Mouse (Mus musculus) fat pad, adult 2 months (tissue): ENCODE data around the gene Tshz3.

Experiments used
- DNase-seq: peaks from one replicate; pipeline ENCODE4 v3.0.0-alpha.2; 2011; ENCODE audit warnings: low read depth, low spot score; ENCODE audit errors: extremely low read depth

Gene Tshz3

DNA sequence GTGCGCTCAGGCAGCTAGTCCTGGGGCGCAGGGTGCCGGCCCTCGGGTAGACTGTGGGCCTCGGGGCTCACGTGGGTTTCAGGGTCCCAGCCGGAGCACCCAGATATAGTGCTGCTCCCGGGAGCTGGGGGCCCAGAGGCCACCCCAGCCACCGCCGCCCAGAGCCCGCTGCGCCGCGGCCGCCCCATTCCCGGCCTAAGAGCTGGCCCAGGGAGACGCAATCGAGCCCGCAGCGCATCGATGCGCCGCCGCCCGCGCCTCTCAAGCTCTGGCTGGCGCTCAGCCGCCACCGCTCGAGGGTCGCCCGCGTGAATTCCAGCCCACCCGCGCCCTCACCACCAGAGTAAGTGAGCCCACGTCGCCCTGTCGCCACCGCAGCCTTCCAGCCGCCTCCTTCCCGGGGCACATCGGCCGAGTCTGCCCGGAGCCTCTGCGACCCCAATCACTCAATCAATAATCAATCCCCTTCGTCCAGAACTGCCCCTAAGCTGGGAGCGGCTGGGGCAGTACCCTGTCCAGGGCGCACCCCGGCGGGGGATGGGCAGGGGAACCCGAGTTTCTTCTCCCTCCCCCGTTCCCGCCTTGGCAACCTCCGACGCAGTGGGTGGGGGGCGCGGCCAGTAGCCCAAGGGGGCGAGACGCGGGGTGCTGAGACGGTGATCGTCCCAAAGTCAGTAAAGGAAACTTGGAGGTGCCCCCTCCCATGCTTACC lies 1.4 kb upstream of the Tshz3 start:
- no peak for DNase-seq

DNA sequence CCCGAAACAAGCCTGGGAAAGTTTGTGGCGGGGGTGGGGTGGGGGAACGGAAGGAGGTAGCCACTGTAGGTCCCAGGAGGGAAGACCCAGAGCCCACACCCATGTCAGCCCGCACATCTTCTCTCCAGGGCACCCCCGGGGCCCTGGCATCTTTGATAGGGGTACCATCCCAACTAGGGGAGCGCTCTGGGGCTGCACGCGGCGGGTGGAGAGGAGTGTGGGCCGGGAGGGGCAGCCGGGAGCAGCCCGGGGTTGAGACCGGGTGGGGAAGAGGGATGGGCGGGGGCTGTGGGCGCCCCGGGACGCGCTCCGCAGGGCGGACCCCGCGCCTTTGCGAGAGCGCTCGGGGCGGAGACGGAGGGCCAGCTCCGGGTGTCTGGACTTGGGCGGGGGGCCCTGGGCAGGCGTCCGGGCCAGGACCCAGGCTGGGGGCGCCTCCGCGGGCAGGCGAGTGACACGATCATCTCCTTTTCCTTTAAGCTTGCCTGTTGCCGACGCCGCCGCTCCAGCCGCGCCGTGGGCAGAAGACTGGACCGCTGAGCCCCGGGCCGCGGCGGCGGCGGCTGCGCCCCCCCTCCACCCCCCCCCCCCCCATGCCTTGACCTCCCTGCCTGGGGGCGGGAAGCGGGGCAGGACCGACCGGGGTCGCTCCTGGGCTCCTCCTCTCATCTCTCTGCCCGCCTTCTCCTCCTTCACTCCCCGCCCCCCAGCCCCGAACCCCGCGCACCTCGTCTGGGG lies 631 bp upstream of the Tshz3 start:
- no peak for DNase-seq

DNA sequence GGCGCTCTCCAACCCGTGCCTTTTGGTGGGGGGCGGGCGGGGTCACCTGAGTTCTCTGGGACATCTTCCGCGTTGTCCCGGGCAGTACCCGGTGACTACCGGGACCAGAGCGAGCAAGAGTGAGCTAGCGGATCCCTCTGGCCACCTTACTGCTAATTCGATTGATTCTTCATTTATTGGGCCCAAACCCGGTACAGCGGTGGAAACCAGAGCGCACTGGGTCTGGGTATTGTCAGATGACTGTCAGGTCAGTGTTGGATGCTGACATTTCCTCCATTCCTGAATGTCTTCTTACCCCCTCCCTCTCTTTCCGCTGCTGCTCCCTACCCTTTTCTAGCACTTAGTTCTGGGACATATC lies 650 bp downstream of the Tshz3 start:
- DNase-seq = no peak

DNA sequence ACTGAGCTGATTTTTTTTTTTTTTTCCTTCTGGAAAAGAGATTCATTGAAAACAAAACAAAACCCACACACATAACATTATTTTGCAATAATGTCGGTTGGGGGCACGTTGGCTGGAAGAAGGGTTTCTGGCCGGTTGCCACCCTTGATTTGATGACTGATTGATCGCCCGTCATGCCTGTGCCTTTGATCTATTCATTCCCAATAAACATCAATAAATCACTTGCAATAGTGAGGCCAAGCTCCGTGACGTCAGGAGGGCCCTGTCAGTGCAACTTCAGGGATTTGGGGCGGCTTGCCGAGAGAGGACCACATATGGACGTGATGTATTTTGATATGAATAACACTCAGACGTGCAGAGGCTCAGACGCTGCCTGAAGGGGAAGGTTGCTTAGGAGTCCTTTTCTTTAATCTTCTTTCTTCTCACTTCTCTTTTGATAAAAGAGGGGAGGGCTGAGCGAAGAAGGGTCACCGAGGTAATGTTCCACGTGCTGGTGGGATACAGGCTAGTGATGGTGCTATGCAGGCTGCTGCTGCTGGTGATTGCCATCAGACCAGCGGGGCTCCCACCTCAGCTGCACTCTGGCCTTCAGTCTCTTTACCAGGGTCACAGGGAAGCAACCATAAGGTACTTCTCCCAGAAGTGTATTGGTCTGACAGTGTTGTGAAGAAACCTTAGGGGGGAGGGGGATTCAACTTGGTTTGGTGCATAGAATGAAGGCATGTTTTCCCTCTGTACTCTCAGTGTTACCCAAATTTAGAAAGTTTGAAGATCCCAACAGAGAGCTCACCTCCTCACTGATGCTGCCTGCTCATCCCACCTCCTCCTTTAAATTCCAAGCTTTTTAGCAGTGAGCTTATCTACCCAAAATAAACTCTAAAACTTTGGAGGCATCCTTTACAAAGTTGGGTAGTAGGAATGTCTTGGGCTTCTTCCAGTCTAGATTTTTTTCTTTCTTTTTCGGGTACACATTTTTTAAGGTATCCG lies 1.4 kb downstream of the Tshz3 start:
- no peak for DNase-seq

DNA sequence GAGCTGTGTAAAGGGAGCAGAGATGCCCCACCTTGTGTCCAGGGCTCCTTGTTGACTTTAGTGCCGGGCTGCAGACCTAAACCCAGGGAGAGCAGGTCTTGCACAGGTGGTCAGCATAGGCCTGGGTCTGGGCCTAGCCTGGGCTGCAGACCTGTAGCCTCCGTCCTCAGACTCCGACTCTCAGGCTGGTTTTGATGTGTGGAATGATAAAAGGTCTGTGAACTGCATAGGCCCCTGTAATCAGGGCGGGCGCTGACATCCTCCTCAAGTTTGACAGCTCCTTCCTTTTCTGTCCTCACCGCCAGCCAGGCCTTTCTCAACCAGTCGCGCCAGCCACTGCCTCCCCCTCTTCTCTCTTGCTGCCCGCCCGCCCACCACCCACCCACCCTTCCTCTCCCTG lies 8.7 kb downstream of the Tshz3 start:
- DNase-seq = no peak

DNA sequence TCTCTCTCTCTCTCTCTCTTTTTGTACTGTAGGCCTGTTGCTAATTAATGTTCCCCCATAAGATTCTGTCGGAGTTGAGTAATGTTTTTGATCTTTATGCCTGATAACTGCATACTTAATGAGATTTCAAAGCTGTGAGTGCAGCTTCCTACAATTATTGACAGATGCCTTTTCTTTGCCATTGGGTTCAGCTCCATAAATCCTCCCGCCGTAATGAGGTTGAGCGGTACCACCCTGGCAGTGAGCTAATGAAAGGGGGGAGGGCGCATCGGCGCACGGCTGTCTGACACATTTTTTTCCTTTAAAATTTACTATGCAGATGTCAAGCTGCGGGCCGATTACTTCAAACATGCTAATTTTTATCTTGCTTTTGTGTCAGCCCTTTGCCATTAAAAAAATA lies 9.3 kb downstream of the Tshz3 start:
- DNase-seq = no peak

DNA sequence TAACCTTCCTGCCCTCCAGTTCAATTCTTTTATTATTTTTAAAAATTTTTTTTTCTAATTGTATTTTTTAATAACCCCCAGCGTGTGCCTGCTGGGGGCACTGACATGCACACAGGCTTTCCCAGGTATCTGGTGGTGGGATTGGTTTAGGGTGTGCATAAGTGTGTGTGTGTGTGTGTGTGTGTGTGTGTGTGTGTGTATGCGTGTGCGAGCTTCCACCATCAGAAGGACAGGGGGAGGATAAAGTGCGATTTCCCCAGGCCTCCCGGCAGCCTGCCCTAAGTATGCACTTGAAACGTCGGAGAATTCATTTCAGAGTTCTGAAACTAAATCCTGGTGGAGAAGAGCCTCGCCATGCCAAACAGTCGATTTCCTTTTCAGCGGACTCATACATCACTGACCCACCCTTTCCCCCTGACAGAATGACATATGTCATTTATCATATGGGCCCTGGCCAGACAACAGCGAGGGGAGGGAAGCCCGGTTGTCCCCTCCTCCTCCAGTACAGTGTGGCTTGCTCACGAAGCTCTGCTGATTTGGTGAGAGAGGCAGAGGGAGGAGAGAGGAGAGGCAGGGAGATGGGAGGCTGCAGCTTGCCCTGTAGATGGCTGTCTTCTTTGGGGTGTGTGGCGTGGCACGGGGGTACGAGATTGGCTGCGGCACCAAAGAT lies 9.9 kb downstream of the Tshz3 start:
- DNase-seq = no peak

DNA sequence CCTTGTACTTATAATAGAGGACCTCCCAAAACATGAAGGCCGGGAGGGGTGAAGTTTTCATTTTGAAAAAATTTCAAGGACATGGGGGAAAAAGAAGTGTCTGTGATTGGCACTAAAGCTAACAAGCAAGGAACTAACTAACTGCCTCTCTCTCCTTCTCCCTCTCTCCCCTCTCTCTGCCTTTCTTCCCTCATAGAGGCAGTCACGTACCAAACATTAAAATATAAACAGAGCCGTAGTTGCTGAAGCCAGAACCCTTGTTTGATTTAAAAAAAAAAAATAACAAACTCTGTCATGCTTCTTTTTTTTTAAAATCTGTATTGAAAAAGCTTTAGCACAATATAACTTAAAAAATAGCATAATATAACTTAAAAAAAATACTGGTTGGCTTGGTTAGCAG lies 10.9 kb downstream of the Tshz3 start:
- no peak for DNase-seq

DNA sequence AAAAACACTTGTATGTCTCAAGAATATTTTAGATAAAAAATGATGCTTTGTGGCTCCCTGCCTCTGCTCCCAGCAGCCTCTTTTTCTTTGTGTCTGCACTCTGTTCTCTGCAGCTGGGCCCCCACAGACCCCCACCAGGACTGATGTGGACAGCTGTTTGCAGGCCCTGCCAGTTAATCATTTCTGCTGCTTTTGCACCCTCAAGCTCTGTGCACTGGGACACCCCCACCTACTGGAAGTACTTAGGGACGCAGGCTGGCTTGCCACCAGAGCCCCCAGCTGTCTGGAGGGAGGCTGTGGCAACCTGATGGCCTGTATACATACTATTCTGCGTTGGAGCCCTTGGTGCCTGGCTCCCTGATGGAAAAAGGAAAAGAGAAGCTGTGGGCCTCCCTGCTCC lies 11.3 kb downstream of the Tshz3 start:
- no peak for DNase-seq

DNA sequence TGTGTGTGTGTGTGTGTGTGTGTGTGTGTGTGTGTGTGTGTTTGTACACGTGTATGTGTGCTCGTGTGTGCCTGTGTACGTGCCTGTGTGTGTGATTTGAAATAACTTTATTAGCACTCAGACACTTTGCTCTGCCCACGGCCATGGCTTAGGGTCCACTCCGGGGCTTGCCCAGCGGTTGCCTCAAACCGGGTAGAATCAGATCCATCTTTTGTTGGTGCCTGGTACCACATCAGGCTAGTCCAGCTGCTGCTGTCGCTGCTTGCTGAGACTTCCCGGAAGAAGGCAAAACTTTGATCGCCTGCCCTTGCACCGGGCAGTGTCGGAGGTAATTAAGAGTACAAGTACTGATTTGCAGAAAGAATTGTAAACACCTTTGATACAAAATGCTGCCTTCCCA lies 12.1 kb downstream of the Tshz3 start:
- DNase-seq = no peak

DNA sequence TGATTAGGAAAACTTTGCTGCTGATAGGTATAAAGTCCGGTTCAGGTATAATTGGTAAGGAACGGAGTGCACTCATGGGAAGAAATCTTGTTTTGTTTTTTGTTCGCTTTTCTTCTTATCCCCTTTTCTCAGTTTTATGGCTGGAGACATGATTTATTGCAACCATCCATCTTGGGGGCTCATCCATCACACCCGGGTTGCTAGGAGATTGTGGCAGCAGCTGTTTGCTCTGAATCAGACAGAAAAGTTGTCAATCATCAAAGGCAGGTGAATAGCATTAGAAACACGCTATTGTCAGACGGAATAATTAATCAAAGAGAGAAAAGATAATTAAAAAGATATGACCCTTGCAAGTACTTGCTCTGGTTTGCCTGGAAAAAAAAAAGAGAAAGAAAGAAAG lies 12.5 kb downstream of the Tshz3 start:
- no peak for DNase-seq

DNA sequence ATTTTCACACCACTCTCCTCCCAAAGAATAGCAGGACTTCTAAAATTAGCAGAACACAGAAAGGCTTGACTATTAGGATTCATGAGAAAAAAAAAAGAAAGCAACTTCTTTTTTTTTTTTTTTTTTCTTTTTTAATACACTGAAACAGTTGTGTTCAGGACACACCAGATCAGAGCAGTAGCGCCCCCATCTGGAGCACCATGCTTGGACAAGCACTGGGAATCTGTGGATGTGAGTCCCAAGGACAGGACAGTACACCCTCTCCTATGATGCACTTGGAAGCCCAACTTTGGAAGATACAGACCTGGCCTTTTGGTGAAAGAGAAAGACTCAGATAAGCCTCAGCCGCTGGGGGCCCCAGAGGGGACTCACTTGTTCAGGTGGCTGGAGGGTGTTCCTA lies 13.8 kb downstream of the Tshz3 start:
- no peak for DNase-seq

DNA sequence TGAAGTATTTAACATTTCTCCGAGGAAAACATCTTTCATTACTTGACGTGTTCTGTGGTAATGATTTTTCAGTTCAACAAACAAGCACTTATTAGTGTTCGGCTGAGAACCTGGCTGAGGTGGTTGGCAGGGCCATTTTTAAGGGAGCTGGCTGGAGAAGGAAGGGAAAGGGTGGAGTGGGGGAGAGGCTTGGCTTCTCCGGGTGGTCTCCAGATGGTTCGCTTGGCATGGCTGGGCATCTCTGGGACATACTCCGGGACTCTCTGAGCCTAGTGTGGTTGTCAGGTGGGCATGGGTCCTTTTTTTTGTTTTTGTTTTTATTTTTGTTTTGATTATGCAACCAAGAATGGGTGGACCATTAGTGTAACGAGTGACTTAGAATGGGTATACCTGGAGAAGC lies 16.4 kb downstream of the Tshz3 start:
- DNase-seq = no peak

DNA sequence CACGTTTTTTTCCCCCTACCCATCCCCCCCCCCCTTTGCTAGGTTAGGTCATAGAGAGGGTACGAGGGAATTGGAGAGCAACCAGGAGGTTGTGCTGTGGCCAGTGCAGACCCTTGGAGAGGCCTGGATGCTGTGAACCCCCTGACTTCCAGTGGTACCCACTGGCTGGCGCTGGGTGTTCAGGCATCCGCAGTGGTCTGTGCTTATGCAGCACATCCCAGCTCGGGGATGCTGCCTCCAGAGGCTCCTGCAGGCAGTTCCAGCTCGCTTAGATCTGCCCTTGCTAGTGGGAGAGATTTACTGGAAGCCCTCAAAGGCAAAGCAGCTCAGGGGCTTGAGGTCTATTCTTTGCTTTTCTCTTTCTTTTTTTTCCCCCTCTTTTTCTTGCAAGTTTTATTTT lies 19.3 kb downstream of the Tshz3 start:
- DNase-seq = no peak

DNA sequence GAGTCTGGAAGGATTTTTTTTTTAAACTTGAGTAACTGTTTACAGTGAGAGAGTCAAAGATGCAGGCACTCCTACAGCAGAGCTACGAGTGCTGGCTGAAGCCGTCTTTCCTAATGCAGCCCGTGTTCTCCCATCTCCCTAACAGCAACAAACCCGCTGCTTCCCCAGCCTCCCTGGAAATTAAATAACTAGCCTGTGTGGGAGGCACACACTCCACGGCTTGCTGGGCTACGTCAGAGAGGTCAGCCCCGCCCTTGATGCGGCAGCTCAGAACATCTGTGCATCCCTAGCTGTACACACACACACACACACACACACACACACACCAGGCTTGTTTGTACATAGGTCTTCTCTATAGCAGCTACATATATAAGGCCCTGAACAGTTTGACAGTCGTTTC lies 22.9 kb downstream of the Tshz3 start:
- DNase-seq = no peak

DNA sequence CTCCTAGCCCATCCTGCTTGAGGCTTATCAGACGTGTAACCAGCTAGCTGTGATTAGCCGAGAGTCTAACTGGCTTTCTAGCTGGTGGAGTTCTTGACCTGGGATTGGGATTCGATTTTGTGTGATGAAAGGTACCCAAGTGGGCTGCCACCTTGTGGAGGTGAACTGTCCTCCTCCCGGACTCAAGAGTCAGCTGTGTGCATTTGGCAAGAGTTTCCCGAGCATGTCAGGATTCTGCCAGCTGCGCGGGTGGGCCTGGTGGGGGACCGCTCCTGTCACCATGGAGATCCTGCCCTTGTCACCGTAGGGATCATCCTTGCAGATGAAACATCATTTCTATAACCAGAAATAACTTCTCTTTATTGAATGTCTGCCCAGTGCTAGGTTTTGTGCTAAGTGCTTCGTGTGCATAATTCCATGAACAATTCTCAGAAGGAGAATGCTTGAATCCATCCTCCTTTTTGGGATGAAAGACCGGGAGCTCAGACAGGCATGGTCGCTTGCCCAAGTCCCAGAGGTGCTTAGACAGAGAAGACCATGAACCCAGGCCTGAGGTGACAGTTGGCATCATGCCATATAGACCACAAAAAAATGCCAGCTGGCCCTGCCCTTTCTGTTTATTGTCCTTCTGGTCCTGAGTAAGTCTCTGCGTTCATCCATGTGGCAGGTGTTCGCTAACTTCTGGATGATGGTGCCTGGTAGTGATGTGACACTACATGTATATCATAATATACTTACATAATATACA lies 38.6 kb downstream of the Tshz3 start:
- no peak for DNase-seq

DNA sequence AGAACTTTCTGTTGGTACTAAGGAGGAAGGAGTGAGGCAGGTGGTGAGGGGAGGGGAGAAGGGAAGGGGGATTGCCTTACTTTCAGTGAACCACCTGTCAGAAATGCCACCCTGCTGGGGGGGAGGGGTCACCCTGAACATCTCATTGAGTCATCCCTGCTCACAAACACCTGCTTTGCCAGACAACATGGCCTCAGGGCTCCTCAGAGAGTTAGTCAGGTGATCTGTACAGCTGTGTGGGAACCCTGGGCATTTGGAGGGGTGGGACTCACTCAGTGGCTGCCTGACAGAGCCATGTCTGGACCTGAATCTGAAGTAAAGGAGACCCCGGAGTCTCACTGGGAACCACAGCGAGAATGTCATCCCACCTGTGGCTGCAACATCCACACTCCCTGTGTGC lies 53.6 kb downstream of the Tshz3 start:
- no peak for DNase-seq

DNA sequence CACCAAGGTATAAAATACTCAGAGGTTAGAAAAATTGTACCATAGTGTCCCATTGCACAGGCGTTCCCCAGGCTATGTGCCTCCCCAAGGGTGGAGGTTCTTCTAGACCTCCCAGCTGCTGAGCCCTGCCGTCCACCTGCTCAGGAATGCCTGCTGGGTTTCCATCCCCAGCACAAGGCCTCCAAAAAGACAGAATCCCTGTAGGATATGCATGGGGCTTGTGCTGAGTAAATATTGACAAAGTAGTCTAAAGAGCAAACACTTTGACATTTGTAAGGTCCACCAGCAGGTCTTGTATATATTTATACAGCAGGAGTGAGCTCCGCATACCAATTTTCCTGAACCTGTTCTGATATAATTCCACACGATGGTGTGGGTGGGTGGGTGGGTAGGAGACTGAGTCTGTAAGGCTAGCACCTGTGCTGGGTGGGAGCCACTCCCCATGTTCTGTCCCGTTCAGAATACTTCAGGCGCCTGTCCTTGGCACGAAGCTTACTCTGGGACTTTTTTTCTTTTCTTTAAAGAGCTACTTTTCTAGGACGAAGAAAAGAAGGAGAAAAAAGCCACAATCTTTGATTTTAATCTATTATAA lies 69.7 kb downstream of the Tshz3 start:
- DNase-seq = no peak

DNA sequence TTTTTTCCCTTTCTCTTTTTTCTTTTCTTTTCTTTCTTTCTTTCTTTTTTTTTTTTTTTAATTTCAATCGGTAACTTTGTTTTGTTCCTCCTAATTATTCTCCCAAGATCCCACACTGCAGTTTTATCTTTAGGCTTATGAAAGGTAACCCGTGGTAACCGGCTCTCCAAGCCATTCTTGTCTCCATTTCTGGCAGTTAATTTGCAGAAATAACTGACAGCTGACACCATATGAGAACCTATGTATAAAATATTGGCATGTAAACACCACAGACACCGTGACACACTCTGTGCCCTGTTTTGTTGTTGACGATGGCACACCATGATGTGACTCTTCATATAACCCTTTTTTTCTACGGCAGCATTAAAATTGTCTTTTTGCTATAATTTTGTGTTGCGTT lies 75.2 kb downstream of the Tshz3 start:
- DNase-seq = no peak

DNA sequence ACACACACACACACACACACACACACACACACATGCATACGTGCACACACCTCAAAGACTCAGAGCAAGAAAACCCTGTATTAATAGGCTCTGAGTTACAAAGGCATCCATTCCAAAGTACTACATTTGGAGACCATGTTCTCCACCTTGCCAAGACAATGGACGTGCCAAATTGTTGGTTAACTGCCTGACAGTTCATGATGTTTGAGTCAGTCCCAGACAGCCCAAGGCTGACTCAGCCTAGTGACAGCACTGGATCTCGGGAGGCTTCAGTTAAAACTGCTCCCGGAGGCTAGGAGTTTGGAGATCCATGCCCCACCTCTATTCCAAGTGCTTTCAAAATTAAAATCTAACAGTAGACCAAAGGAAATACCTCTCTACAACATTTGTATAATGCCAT lies 79.0 kb downstream of the Tshz3 start:
- DNase-seq = no peak
